Mouse (Mus musculus) stomach, embryonic 15.5 days (tissue): ENCODE results near the gene Kdsr. TPM values are rescaled to one million over a fixed set of nuclear protein-coding genes. Genes with fewer than 3 reads are reported as not detected.
A peak's percentile ranks its signal among the peaks of the same experiment; 100 is the strongest.
"Not testable (repeated sequence)": the region's sequence is repeated elsewhere in the genome, so short reads cannot be mapped to it uniquely, and the experiment has no call there.

Experiments
- ATAC-seq: fragments of 200-750 bp; cut with Nextera tagmentation; 2 replicates; pipeline ENCODE4 v1.8.0; 2017; ENCODE audit warnings: low read depth, moderate number of reproducible peaks, moderate TSS enrichment; ENCODE audit not compliant: insufficient read depth, low FRiP score
- H3K27ac ChIP-seq: fragments of 300-500 bp; sonication (generic); 2 replicates; pipeline ENCODE4 v1.5.1; 2015; ENCODE audit warnings: mild to moderate bottlenecking, inconsistent platforms
- H3K27me3 ChIP-seq: fragments of 300-500 bp; sonication (generic); replicated peaks from 2 replicates; pipeline ENCODE4 v1.6.1; 2015; ENCODE audit warnings: inconsistent platforms
- H3K36me3 ChIP-seq: fragments of 300-500 bp; sonication (generic); 2 replicates; pipeline ENCODE4 v1.6.1; 2015; ENCODE audit warnings: inconsistent platforms
- H3K4me1 ChIP-seq: fragments of 300-500 bp; sonication (generic); 2 replicates; pipeline ENCODE4 v1.6.1; 2015; ENCODE audit warnings: inconsistent platforms
- H3K4me2 ChIP-seq: fragments of 300-500 bp; sonication (generic); 2 replicates; pipeline ENCODE4 v1.6.1; 2015; ENCODE audit warnings: mild to moderate bottlenecking, inconsistent platforms
- H3K4me3 ChIP-seq: fragments of 300-500 bp; sonication (generic); replicated peaks from 2 replicates; pipeline ENCODE4 v1.5.1; 2015; ENCODE audit warnings: inconsistent platforms
- H3K9ac ChIP-seq: fragments of 300-500 bp; sonication (generic); 2 replicates; pipeline ENCODE4 v1.6.1; 2015; ENCODE audit warnings: inconsistent platforms
- H3K9me3 ChIP-seq: fragments of 300-500 bp; sonication (generic); 2 replicates; pipeline ENCODE4 v1.6.1; 2016; ENCODE audit warnings: inconsistent platforms
- WGBS: fragments of 180-500 bp; shearing (Covaris S2); methylation state at CpG from one replicate; pipeline ENCODE4 v1.1.7; 2015; 5-methylcytosine and 5-hydroxymethylcytosine counted together
- polyA plus RNA-seq: library from polyadenylated mRNA; unstranded; fragments of >200 nt; fragmentation: Nextera tagmentation; extraction: Ambion mirVana; gene quantifications from 2 replicates; pipeline ENCODE4 v1.2.1, GENCODE M21; 2015

Gene Kdsr
- polyA plus RNA-seq, 1 experiment from 2014 or later, result 14.8 TPM

GRCm38 (mm10) chr1:106735586-106735985 lies 23.9 kb downstream of the Kdsr start:
- H3K27ac ChIP-seq, result no peak overlapping the region
- ATAC-seq, result no peak
- H3K36me3 ChIP-seq, result 0 out of 2 replicates have a peak, but pooled peaks cover 8% of the 10 kb centered on the region
- H3K4me1 ChIP-seq, result no peaks in the 10 kb centered on the region
- no peaks in the 10 kb centered on the region for H3K9me3 ChIP-seq
- H3K9ac ChIP-seq, result no peak overlapping the region
- 54% methylated on average over 2 of the region's 2 CpGs for WGBS
- no peak overlapping the region for H3K4me2 ChIP-seq
- no peaks in the 10 kb centered on the region for H3K27me3 ChIP-seq
- no peak overlapping the region for H3K4me3 ChIP-seq

GRCm38 (mm10) chr1:106722061-106722460 lies 37.5 kb downstream of the Kdsr start:
- no peak overlapping the region for H3K9ac ChIP-seq
- H3K4me3 ChIP-seq, result no peak overlapping the region
- no peak overlapping the region for H3K27ac ChIP-seq
- no peaks in the 10 kb centered on the region for H3K4me1 ChIP-seq
- ATAC-seq, result no peak
- 56% methylated on average over 5 of the region's 5 CpGs for WGBS
- no peak overlapping the region for H3K4me2 ChIP-seq
- H3K36me3 ChIP-seq, result 0 out of 2 replicates have a peak, but pooled peaks cover 3% of the 10 kb centered on the region
- H3K27me3 ChIP-seq, result no peaks in the 10 kb centered on the region
- no peaks in the 10 kb centered on the region for H3K9me3 ChIP-seq

DNA sequence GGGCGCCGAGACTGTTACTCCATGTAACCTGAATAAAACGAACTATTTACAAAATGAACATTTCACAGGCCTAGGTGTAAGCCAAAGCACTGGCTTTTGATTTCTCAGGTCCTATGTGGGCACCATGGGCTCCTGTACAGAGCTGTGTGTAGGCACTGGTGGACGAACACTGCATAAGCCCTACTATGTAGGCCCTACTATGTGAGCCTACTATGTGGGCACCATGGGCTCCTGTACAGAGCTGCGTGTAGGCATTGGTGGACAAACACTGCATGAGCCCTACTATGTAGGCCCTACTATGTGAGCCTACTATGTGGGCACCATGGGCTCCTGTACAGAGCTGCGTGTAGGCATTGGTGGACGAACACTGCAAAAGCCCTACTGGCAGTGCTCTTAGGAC lies 41.8 kb downstream of the Kdsr start:
- not testable (repeated sequence) for H3K36me3 ChIP-seq, ATAC-seq, H3K27ac ChIP-seq, H3K4me1 ChIP-seq, H3K4me2 ChIP-seq, H3K4me3 ChIP-seq, H3K9me3 ChIP-seq, H3K9ac ChIP-seq, H3K27me3 ChIP-seq
- WGBS, result 71% methylated on average over 7 of the region's 7 CpGs

DNA sequence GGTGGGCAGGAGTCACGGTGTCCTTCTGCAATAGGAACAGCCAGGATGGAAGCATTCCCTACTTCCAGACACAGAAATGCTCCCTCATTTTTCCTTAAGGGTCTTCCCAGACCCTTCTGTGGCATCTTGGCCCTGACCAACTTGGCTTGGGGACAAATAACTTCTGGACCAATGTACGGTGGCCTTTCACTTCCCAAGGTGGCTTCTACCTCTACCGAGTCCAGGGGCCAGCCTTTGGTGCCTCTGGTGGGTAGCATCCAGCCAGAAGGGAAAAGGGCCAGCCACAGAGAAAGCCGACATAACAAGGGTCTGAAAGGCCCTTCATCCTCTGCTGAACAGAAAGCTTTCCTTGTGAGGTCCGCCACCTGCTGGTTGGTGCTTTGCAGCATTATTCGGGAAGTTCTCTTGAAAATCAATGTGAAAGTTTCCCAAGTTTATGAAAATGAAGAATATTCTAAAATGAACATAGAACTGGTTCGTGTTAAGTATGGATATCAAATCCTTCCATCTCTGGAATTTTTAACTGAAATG lies 42.4 kb downstream of the Kdsr start:
- Histone ChIP-seq H3K27me3 (no peaks in the 10 kb centered on the region), H3K9me3 (no peaks in the 10 kb centered on the region), H3K4me3 (no peak overlapping the region), H3K36me3 (no peaks in the 10 kb centered on the region), H3K4me1 (peaks cover 5% of the 10 kb centered on the region; the same call in 1 of the 2 replicates), H3K4me2 (no peak overlapping the region), H3K27ac (no peak overlapping the region), H3K9ac (no peak overlapping the region)
- 27% methylated on average over 7 of the region's 7 CpGs for WGBS
- no peak for ATAC-seq

DNA sequence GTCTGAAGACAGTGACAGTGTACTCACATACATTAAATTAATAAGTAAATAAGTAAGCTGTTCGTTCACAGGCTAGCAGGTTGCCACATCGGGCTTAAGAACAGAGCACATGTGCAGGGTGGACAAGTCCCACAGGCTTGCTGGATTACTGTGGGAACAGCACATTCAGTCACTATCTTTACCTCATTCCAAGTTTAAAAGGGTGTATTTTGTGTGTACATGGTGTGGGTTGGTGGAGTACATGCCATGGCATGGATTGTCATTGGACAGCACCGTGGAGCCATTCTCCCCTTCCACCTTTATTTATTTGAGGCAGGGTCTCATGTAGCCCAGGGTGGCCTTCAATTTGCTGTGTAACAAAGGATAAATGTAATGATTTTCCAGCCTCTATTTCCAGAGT lies 43.4 kb downstream of the Kdsr start:
- H3K27me3 ChIP-seq, result no peaks in the 10 kb centered on the region
- no peak for ATAC-seq
- peaks cover 5% of the 10 kb centered on the region; the same call in 1 of the 2 replicates for H3K4me1 ChIP-seq
- no peak overlapping the region for H3K27ac ChIP-seq
- H3K9me3 ChIP-seq, result no peaks in the 10 kb centered on the region
- WGBS, result 76% methylated on average over 3 of the region's 3 CpGs
- no peak overlapping the region for H3K9ac ChIP-seq
- no peaks in the 10 kb centered on the region for H3K36me3 ChIP-seq
- H3K4me2 ChIP-seq, result no peak overlapping the region
- H3K4me3 ChIP-seq, result no peak overlapping the region

GRCm38 (mm10) chr1:106715111-106716083 lies 44.1 kb downstream of the Kdsr start:
- no peak for ATAC-seq
- Histone ChIP-seq H3K27ac (no peak overlapping the region; the same call in 1 of the 2 replicates), H3K36me3 (no peaks in the 10 kb centered on the region), H3K4me1 (peaks cover 5% of the 10 kb centered on the region; the same call in 1 of the 2 replicates), H3K9me3 (no peaks in the 10 kb centered on the region), H3K4me2 (peak overlapping the region; percentile 96; the same call in 1 of the 2 replicates), H3K4me3 (no peak overlapping the region), H3K9ac (no peak overlapping the region), H3K27me3 (no peaks in the 10 kb centered on the region)
- 87% methylated on average over 13 of the region's 13 CpGs for WGBS

GRCm38 (mm10) chr1:106714530-106714981 lies 45.0 kb downstream of the Kdsr start:
- ATAC-seq, result no peak; the same call in 1 of the 2 replicates
- WGBS, result 5% methylated on average over 19 of the region's 21 CpGs
- H3K27ac ChIP-seq, result peak overlapping the region; percentile 93
- H3K27me3 ChIP-seq, result no peaks in the 10 kb centered on the region
- H3K4me3 ChIP-seq, result peak overlapping the region; percentile 74
- H3K9ac ChIP-seq, result peak overlapping the region; percentile 81
- no peaks in the 10 kb centered on the region for H3K36me3 ChIP-seq
- no peaks in the 10 kb centered on the region for H3K9me3 ChIP-seq
- peaks cover 5% of the 10 kb centered on the region; the same call in 1 of the 2 replicates for H3K4me1 ChIP-seq
- H3K4me2 ChIP-seq, result peak overlapping the region; percentile 96

- H3K4me3 ChIP-seq, result peak within 1 kb of the TSS; percentile 74
- peaks cover 9% of the 10 kb centered on the region for H3K4me1 ChIP-seq
- no peaks in the 10 kb centered on the region for H3K9me3 ChIP-seq
- peak; percentile 82 for ATAC-seq
- H3K4me2 ChIP-seq, result peak within 1 kb of the TSS; percentile 96
- H3K27me3 ChIP-seq, result no peaks in the 10 kb centered on the region
- H3K9ac ChIP-seq, result peak within 1 kb of the TSS; percentile 81
- under 1% methylated on average over 90 of the region's 95 CpGs for WGBS
- H3K36me3 ChIP-seq, result no peaks in the 10 kb centered on the region
- peak within 1 kb of the TSS; percentile 93 for H3K27ac ChIP-seq
Measured at GRCm38 (mm10) chr1:106713621-106714529, 45.7 kb downstream of the Kdsr start, which contains the start of gene Bcl2. Bcl2 (minus strand) TSS chr1:106714274.

DNA sequence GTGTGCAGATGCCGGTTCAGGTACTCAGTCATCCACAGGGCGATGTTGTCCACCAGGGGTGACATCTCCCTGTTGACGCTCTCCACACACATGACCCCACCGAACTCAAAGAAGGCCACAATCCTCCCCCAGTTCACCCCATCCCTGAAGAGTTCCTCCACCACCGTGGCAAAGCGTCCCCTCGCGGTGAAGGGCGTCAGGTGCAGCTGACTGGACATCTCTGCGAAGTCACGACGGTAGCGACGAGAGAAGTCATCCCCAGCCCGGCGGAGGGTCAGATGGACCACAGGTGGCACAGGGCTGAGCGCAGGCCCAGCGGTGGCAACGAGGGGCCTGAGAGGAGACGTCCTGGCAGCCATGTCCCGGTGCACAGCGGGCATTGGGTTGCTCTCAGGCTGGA lies 47.2 kb downstream of the Kdsr start:
- Histone ChIP-seq H3K9ac (peak overlapping the region; percentile 25; the same call in 1 of the 2 replicates), H3K27me3 (no peaks in the 10 kb centered on the region), H3K36me3 (no peaks in the 10 kb centered on the region), H3K4me2 (peak overlapping the region; percentile 96), H3K9me3 (no peaks in the 10 kb centered on the region), H3K27ac (no peak overlapping the region), H3K4me1 (peaks cover 10% of the 10 kb centered on the region), H3K4me3 (peak overlapping the region; percentile 74)
- 11% methylated on average over 22 of the region's 22 CpGs for WGBS
- ATAC-seq, result no peak

GRCm38 (mm10) chr1:106711356-106712125 lies 48.0 kb downstream of the Kdsr start:
- Histone ChIP-seq H3K9me3 (no peaks in the 10 kb centered on the region), H3K4me3 (peak overlapping the region; percentile 74), H3K4me1 (peaks cover 10% of the 10 kb centered on the region), H3K4me2 (peak overlapping the region; percentile 96), H3K36me3 (no peaks in the 10 kb centered on the region), H3K27ac (no peak overlapping the region), H3K27me3 (no peaks in the 10 kb centered on the region), H3K9ac (no peak overlapping the region)
- ATAC-seq, result no peak
- WGBS, result 48% methylated on average over 12 of the region's 12 CpGs

DNA sequence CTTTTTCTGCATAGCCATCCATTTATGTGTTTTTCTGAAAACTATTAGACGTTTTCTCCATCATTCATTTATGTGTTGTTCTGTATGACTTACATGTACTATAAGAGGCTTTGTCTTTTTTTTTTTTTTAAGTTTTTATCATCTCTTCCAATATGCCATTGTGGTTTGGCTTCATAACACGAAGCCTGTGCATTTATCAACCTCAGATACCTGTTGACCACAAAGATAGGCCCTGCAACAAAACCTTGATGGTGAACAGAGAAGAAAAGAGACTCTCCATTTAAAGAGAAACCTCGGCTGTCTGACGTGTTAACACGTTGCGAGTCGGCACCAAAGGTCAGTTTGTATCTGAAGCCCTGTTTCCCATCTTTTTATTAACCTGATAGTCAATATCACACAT lies 49.3 kb downstream of the Kdsr start:
- 69% methylated on average over 7 of the region's 7 CpGs for WGBS
- H3K27ac ChIP-seq, result no peak overlapping the region
- no peak for ATAC-seq
- no peaks in the 10 kb centered on the region for H3K27me3 ChIP-seq
- H3K9ac ChIP-seq, result no peak overlapping the region
- H3K9me3 ChIP-seq, result no peaks in the 10 kb centered on the region
- no peak overlapping the region for H3K4me2 ChIP-seq
- no peaks in the 10 kb centered on the region for H3K36me3 ChIP-seq
- peaks cover 10% of the 10 kb centered on the region for H3K4me1 ChIP-seq
- H3K4me3 ChIP-seq, result no peak overlapping the region
